Mouse (Mus musculus) hindbrain, embryonic 14.5 days (tissue): ENCODE results near the gene Psma7. TPM values are rescaled to one million over a fixed set of nuclear protein-coding genes. Genes with fewer than 3 reads are reported as not detected.

ENCODE experiments used
- ATAC-seq: fragments of 200-750 bp; cut with Nextera tagmentation; 2 replicates; pipeline ENCODE4 v1.8.0; 2017; ENCODE audit warnings: moderate number of reproducible peaks, mild to moderate bottlenecking, moderate TSS enrichment, moderate library complexity; ENCODE audit not compliant: low FRiP score
- DNase-seq: peaks from one replicate; pipeline ENCODE4 v3.0.0-alpha.2; 2015; ENCODE audit warnings: low spot score
- H3K27ac ChIP-seq: fragments of 300-500 bp; sonication (generic); 2 replicates; pipeline ENCODE4 v1.5.1; 2014; ENCODE audit warnings: mild to moderate bottlenecking, moderate library complexity
- H3K27me3 ChIP-seq: fragments of 300-500 bp; sonication (generic); 2 replicates; pipeline ENCODE4 v1.6.1; 2014; ENCODE audit warnings: mild to moderate bottlenecking, low read length, mixed read lengths; ENCODE audit not compliant: control insufficient read depth, insufficient read depth
- H3K36me3 ChIP-seq: fragments of 300-500 bp; sonication (generic); replicated peaks from 2 replicates; pipeline ENCODE4 v1.6.1; 2014; ENCODE audit not compliant: control insufficient read depth, insufficient read depth
- H3K4me1 ChIP-seq: fragments of 300-500 bp; sonication (generic); replicated peaks from 2 replicates; pipeline ENCODE4 v1.6.1; 2014; ENCODE audit warnings: antibody characterized with exemption, low read length, mixed read lengths; ENCODE audit not compliant: control insufficient read depth, insufficient read depth
- H3K4me2 ChIP-seq: fragments of 300-500 bp; sonication (generic); replicated peaks from 2 replicates; pipeline ENCODE4 v1.6.1; 2014; ENCODE audit warnings: mild to moderate bottlenecking, moderate library complexity
- H3K4me3 ChIP-seq: fragments of 300-500 bp; sonication (generic); replicated peaks from 2 replicates; pipeline ENCODE4 v1.5.1; 2014; ENCODE audit warnings: mild to moderate bottlenecking, low read length
- H3K9ac ChIP-seq: fragments of 300-500 bp; sonication (generic); 2 replicates; pipeline ENCODE4 v1.6.1; 2014
- H3K9me3 ChIP-seq: fragments of 300-500 bp; sonication (generic); 2 replicates; pipeline ENCODE4 v1.6.1; 2016; ENCODE audit warnings: low read length; ENCODE audit not compliant: control insufficient read depth
- WGBS: fragments of 180-500 bp; shearing (Covaris S2); extraction: QIAGEN DNeasy Blood & Tissue Kit; methylation state at CpG from one replicate; pipeline ENCODE4 v1.1.7; 2014; 5-methylcytosine and 5-hydroxymethylcytosine counted together
- polyA plus RNA-seq: library from polyadenylated mRNA; unstranded; fragments of >200 nt; fragmentation: Nextera tagmentation; extraction: Ambion mirVana; gene quantifications from 2 replicates; pipeline ENCODE4 v1.2.1, GENCODE M21; 2014

Psma7 gene
- polyA plus RNA-seq, 1 experiment from 2014 or later, result 631 TPM

GRCm38 (mm10) chr2:180047980-180048635, 5.9 kb upstream of the Psma7 start:
- H3K4me2 ChIP-seq, result no peak overlapping the region
- no peak overlapping the region for H3K4me3 ChIP-seq
- DNase-seq, result no peak
- 93% methylated on average over 18 of the region's 18 CpGs for WGBS
- no peak for ATAC-seq
- peaks cover 21% of the 10 kb centered on the region for H3K4me1 ChIP-seq
- H3K36me3 ChIP-seq, result peaks cover 9% of the 10 kb centered on the region
- no peaks in the 10 kb centered on the region for H3K27me3 ChIP-seq
- no peak overlapping the region for H3K27ac ChIP-seq
- H3K9me3 ChIP-seq, result no peaks in the 10 kb centered on the region
- no peak overlapping the region for H3K9ac ChIP-seq

- no peak for DNase-seq
Measured at GRCm38 (mm10) chr2:180047580-180047979, 5.3 kb upstream of the Psma7 start.

GRCm38 (mm10) chr2:180045283-180045682, 3.0 kb upstream of the Psma7 start:
- no peak overlapping the region for H3K27ac ChIP-seq
- H3K9ac ChIP-seq, result no peak overlapping the region
- peaks cover 32% of the 10 kb centered on the region for H3K4me1 ChIP-seq
- H3K4me3 ChIP-seq, result no peak overlapping the region
- no peaks in the 10 kb centered on the region for H3K9me3 ChIP-seq
- ATAC-seq (no peak), DNase-seq (peak; percentile 46)
- no peaks in the 10 kb centered on the region for H3K27me3 ChIP-seq
- 57% methylated on average over 4 of the region's 4 CpGs for WGBS
- 0 out of 2 replicates have a peak overlapping the region, but pooled peaks have one; percentile 2 for H3K4me2 ChIP-seq
- no peaks in the 10 kb centered on the region; the same call in 1 of the 2 replicates for H3K36me3 ChIP-seq

More at GRCm38 (mm10) chr2:180047580-180047979, 5.3 kb upstream of the Psma7 start:
- Histone ChIP-seq H3K9me3 (no peaks in the 10 kb centered on the region), H3K9ac (no peak overlapping the region), H3K27ac (no peak overlapping the region), H3K27me3 (no peaks in the 10 kb centered on the region), H3K4me3 (no peak overlapping the region), H3K36me3 (peaks cover 3% of the 10 kb centered on the region; the same call in 1 of the 2 replicates), H3K4me2 (no peak overlapping the region), H3K4me1 (peaks cover 21% of the 10 kb centered on the region)
- no peak for ATAC-seq
- 95% methylated on average over 3 of the region's 3 CpGs for WGBS

- peak overlapping the region; percentile 63 for H3K4me2 ChIP-seq
- H3K9ac ChIP-seq, result peak overlapping the region; percentile 95
- peaks cover 36% of the 10 kb centered on the region for H3K4me1 ChIP-seq
- peaks cover 13% of the 10 kb centered on the region for H3K36me3 ChIP-seq
- H3K9me3 ChIP-seq, result no peaks in the 10 kb centered on the region
- WGBS, result under 1% methylated on average over 62 of the region's 66 CpGs
- DNase-seq (peak; percentile 77), ATAC-seq (peak; percentile 67)
- peak overlapping the region; percentile 98 for H3K4me3 ChIP-seq
- peak overlapping the region; percentile 96 for H3K27ac ChIP-seq
- no peaks in the 10 kb centered on the region for H3K27me3 ChIP-seq
Measured at GRCm38 (mm10) chr2:180042858-180043515, 754 bp upstream of the Psma7 start.

- peaks cover 36% of the 10 kb centered on the region for H3K4me1 ChIP-seq
- peak overlapping the region; percentile 95 for H3K9ac ChIP-seq
- H3K36me3 ChIP-seq, result peaks cover 26% of the 10 kb centered on the region
- peak overlapping the region; percentile 96 for H3K27ac ChIP-seq
- ATAC-seq, result peak; percentile 55
- DNase-seq, result peak; percentile 42
- H3K27me3 ChIP-seq, result no peaks in the 10 kb centered on the region
- H3K4me2 ChIP-seq, result peak overlapping the region; percentile 63
- H3K4me3 ChIP-seq, result peak overlapping the region; percentile 98
- no peaks in the 10 kb centered on the region for H3K9me3 ChIP-seq
- under 1% methylated on average over 44 of the region's 66 CpGs for WGBS
Measured at GRCm38 (mm10) chr2:180041577-180042255, 517 bp downstream of the Psma7 start.

GRCm38 (mm10) chr2:180040406-180040805, 1.8 kb downstream of the Psma7 start:
- 64% methylated on average over 6 of the region's 6 CpGs for WGBS
- Histone ChIP-seq H3K9ac (peak overlapping the region; percentile 44; the same call in 1 of the 2 replicates), H3K4me2 (peak overlapping the region; percentile 63), H3K9me3 (no peaks in the 10 kb centered on the region), H3K27ac (no peak overlapping the region), H3K36me3 (peaks cover 39% of the 10 kb centered on the region), H3K4me1 (peaks cover 36% of the 10 kb centered on the region), H3K4me3 (peak overlapping the region; percentile 98; the same call in 1 of the 2 replicates), H3K27me3 (no peaks in the 10 kb centered on the region)
- ATAC-seq (no peak), DNase-seq (no peak)

GRCm38 (mm10) chr2:180034753-180035152, 7.5 kb downstream of the Psma7 start:
- Histone ChIP-seq H3K9me3 (no peaks in the 10 kb centered on the region), H3K9ac (no peak overlapping the region), H3K27ac (no peak overlapping the region), H3K36me3 (peaks cover 95% of the 10 kb centered on the region), H3K4me2 (no peak overlapping the region), H3K4me3 (no peak overlapping the region), H3K27me3 (no peaks in the 10 kb centered on the region), H3K4me1 (no peaks in the 10 kb centered on the region)
- 71% methylated on average over 5 of the region's 5 CpGs for WGBS
- DNase-seq (no peak), ATAC-seq (no peak)

GRCm38 (mm10) chr2:180033956-180034355, 8.3 kb downstream of the Psma7 start:
- Histone ChIP-seq H3K4me3 (no peak overlapping the region), H3K36me3 (peaks cover 100% of the 10 kb centered on the region), H3K27me3 (no peaks in the 10 kb centered on the region), H3K9me3 (no peaks in the 10 kb centered on the region), H3K4me1 (0 out of 2 replicates have a peak, but pooled peaks cover 2% of the 10 kb centered on the region), H3K4me2 (no peak overlapping the region), H3K9ac (no peak overlapping the region), H3K27ac (no peak overlapping the region)
- ATAC-seq (no peak), DNase-seq (no peak)
- WGBS, result 63% methylated on average over 3 of the region's 3 CpGs

- DNase-seq (no peak), ATAC-seq (no peak)
- Histone ChIP-seq H3K4me2 (no peak overlapping the region), H3K4me3 (no peak overlapping the region), H3K4me1 (peaks cover 11% of the 10 kb centered on the region), H3K9ac (no peak overlapping the region), H3K36me3 (peaks cover 100% of the 10 kb centered on the region), H3K27me3 (no peaks in the 10 kb centered on the region), H3K9me3 (no peaks in the 10 kb centered on the region), H3K27ac (no peak overlapping the region)
- WGBS, result 81% methylated on average over 3 of the region's 3 CpGs
Measured at GRCm38 (mm10) chr2:180032925-180033324, 9.3 kb downstream of the Psma7 start.
